Mouse (Mus musculus) embryonic facial prominence, embryonic 12.5 days (tissue): ENCODE measurements at regions not wholly inside any gene's neighbourhood (a gene's known extent, or its start where the extent isn't known, plus 50 kb on each side); places are given as distances from the start of the nearest gene placed in this dataset.

ENCODE experiments used
- ATAC-seq: fragments of 200-750 bp; cut with Nextera tagmentation; 2 replicates; pipeline ENCODE4 v1.8.0; 2017; ENCODE audit not compliant: insufficient number of reproducible peaks, insufficient read depth, low FRiP score, low TSS enrichment
- H3K27ac ChIP-seq: fragments of 300-500 bp; sonication (generic); 2 replicates; pipeline ENCODE4 v1.5.1; 2016; ENCODE audit warnings: mild to moderate bottlenecking
- H3K27me3 ChIP-seq: fragments of 300-500 bp; sonication (generic); 2 replicates; pipeline ENCODE4 v1.6.1; 2016; ENCODE audit warnings: mild to moderate bottlenecking, moderate library complexity
- H3K36me3 ChIP-seq: fragments of 300-500 bp; sonication (generic); 2 replicates; pipeline ENCODE4 v1.6.1; 2016; ENCODE audit warnings: mild to moderate bottlenecking
- H3K4me1 ChIP-seq: fragments of 300-500 bp; sonication (generic); 2 replicates; pipeline ENCODE4 v1.6.1; 2016
- H3K4me2 ChIP-seq: fragments of 300-500 bp; sonication (generic); replicated peaks from 2 replicates; pipeline ENCODE4 v1.6.1; 2016; ENCODE audit warnings: mild to moderate bottlenecking, moderate library complexity
- H3K4me3 ChIP-seq: fragments of 300-500 bp; sonication (generic); 2 replicates; pipeline ENCODE4 v1.5.1; 2016; ENCODE audit warnings: mild to moderate bottlenecking
- H3K9ac ChIP-seq: fragments of 300-500 bp; sonication (generic); 2 replicates; pipeline ENCODE4 v1.6.1; 2016; ENCODE audit warnings: mild to moderate bottlenecking, moderate library complexity
- H3K9me3 ChIP-seq: fragments of 300-500 bp; sonication (generic); 2 replicates; pipeline ENCODE4 v1.6.1; 2016; ENCODE audit warnings: mild to moderate bottlenecking, moderate library complexity
- WGBS: fragments of 180-500 bp; shearing (Covaris S2); methylation state at CpG from one replicate; pipeline ENCODE4 v1.1.7; 2016; 5-methylcytosine and 5-hydroxymethylcytosine counted together

DNA sequence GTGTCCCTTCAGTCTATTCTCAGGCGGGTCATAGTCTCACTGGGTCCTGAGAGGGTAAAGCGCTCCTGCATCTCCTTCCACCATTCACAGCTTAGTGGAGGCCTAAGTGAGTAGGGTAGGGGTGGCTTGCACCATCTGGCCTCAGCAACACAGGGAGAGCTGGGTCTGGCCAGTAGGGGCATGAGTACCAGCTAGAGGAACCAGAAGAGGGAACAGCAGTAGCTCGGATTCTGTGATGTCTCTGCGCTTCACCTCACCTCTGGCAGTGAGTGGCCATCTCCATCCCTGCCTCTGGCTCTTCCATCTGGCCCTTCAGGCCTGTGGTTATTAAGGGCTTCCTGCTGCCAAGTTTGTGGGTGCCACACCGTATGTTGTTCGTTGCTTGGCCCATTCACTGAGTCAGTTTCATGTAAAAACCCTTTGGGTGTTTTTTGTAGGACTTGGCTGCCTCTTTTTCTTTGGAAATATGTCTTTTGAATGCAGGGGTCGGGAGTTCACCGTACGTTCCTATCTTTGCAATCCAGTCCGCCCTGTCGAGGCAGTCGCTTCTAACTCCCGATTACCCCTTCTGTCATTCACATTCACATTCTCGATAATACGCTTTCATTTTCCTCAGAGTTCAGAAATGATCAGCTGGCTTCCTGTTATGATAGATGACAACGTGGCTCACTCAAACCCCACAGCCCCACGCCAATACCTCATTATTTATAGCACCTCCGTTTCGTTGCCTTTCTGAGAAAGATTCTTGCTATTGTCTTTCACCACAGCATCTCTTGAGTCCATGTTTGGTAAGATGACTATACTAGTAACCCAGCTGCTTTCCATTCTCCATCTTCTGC is 99.4 kb upstream of the Mrps10 start:
- Histone ChIP-seq H3K36me3 (peaks cover 9% of the 10 kb centered on the region; the same call in 1 of the 2 replicates), H3K9ac (no peak overlapping the region), H3K4me3 (no peak overlapping the region), H3K27ac (no peak overlapping the region), H3K9me3 (0 out of 2 replicates have a peak, but pooled peaks cover 4% of the 10 kb centered on the region), H3K4me2 (no peak overlapping the region), H3K27me3 (no peaks in the 10 kb centered on the region), H3K4me1 (no peaks in the 10 kb centered on the region)
- 87% methylated on average over 19 of the region's 19 CpGs for WGBS
- ATAC-seq = no peak

- no peak overlapping the region for H3K9ac ChIP-seq
- no peak overlapping the region for H3K4me2 ChIP-seq
- H3K4me3 ChIP-seq = no peak overlapping the region
- H3K27me3 ChIP-seq = no peaks in the 10 kb centered on the region
- 0 out of 2 replicates have a peak, but pooled peaks cover 4% of the 10 kb centered on the region for H3K9me3 ChIP-seq
- no peak for ATAC-seq
- no peaks in the 10 kb centered on the region for H3K4me1 ChIP-seq
- 90% methylated on average over 4 of the region's 4 CpGs for WGBS
- peaks cover 11% of the 10 kb centered on the region; the same call in 1 of the 2 replicates for H3K36me3 ChIP-seq
- H3K27ac ChIP-seq = no peak overlapping the region
These were observed 100.8 kb upstream of the Mrps10 start for GRCm38 (mm10) chr17:47267843-47268242.

DNA sequence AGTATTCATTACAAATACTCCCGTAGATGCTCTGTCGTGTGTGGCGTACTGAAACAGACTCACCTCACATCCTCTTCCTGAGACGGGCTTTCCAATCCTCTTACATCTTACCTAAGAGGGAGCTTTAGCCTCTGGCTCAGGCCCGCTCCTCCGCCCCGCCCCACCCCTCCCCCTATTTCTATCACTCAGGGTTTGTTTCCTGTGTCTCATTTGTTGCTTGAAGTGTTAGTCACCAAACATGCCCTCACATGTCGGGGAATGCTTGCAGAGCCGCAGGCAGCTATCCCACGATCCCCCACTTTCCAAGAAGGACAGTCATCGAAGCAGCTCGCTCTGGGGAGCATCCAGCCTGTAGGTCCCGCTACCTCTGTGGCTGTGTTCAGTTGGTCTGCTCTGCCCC is 101.6 kb upstream of the Mrps10 start:
- no peak overlapping the region for H3K27ac ChIP-seq
- H3K36me3 ChIP-seq = peaks cover 17% of the 10 kb centered on the region
- WGBS = 86% methylated on average over 13 of the region's 13 CpGs
- no peaks in the 10 kb centered on the region for H3K4me1 ChIP-seq
- H3K4me2 ChIP-seq = no peak overlapping the region
- no peaks in the 10 kb centered on the region for H3K27me3 ChIP-seq
- no peak overlapping the region for H3K4me3 ChIP-seq
- no peak for ATAC-seq
- no peak overlapping the region for H3K9ac ChIP-seq
- H3K9me3 ChIP-seq = 0 out of 2 replicates have a peak, but pooled peaks cover 4% of the 10 kb centered on the region

GRCm38 (mm10) chr17:47266335-47266734 is 102.4 kb upstream of the Mrps10 start:
- Histone ChIP-seq H3K4me2 (no peak overlapping the region), H3K9me3 (0 out of 2 replicates have a peak, but pooled peaks cover 4% of the 10 kb centered on the region), H3K9ac (no peak overlapping the region), H3K27ac (no peak overlapping the region), H3K36me3 (peaks cover 17% of the 10 kb centered on the region), H3K4me1 (no peaks in the 10 kb centered on the region), H3K4me3 (no peak overlapping the region), H3K27me3 (no peaks in the 10 kb centered on the region)
- no peak for ATAC-seq
- 89% methylated on average over 7 of the region's 7 CpGs for WGBS

GRCm38 (mm10) chr17:47262986-47263385 is 105.7 kb upstream of the Mrps10 start:
- Histone ChIP-seq H3K4me3 (no peak overlapping the region), H3K4me2 (no peak overlapping the region), H3K27me3 (no peaks in the 10 kb centered on the region), H3K36me3 (peaks cover 21% of the 10 kb centered on the region), H3K4me1 (no peaks in the 10 kb centered on the region), H3K27ac (no peak overlapping the region), H3K9me3 (0 out of 2 replicates have a peak, but pooled peaks cover 2% of the 10 kb centered on the region), H3K9ac (no peak overlapping the region)
- WGBS = 91% methylated on average over 9 of the region's 9 CpGs
- ATAC-seq = no peak

- H3K4me3 ChIP-seq = no peak overlapping the region
- peaks cover 19% of the 10 kb centered on the region for H3K36me3 ChIP-seq
- 98% methylated on average over 5 of the region's 5 CpGs for WGBS
- no peak for ATAC-seq
- no peaks in the 10 kb centered on the region for H3K4me1 ChIP-seq
- no peak overlapping the region for H3K9ac ChIP-seq
- H3K27ac ChIP-seq = no peak overlapping the region
- no peak overlapping the region for H3K4me2 ChIP-seq
- no peaks in the 10 kb centered on the region for H3K27me3 ChIP-seq
- H3K9me3 ChIP-seq = no peaks in the 10 kb centered on the region
These were observed 106.5 kb upstream of the Mrps10 start for GRCm38 (mm10) chr17:47262141-47262540.

DNA sequence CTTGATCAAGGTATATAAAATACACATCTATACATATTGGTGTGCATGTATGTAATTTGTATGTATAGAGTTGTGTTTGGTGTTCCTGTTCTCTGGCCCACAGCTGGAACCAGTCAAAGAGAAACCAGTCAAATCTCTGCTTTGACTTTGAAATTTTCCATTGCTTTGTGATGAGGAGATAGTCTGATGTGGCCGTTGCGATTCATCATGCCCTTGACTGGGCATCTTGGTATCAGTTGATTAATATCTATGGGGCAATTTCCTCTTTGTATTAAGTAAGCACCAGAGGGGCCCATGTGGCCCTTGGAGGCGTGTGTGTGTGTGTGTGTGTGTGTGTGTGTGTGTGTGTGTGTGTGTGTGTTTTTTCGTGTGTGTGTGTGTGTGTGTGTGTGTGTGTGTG is 107.7 kb upstream of the Mrps10 start:
- peaks cover 19% of the 10 kb centered on the region for H3K36me3 ChIP-seq
- no peak overlapping the region for H3K4me3 ChIP-seq
- 85% methylated on average over 3 of the region's 4 CpGs for WGBS
- H3K9ac ChIP-seq = no peak overlapping the region
- ATAC-seq = no peak
- no peaks in the 10 kb centered on the region for H3K27me3 ChIP-seq
- H3K4me2 ChIP-seq = no peak overlapping the region
- no peaks in the 10 kb centered on the region for H3K9me3 ChIP-seq
- no peak overlapping the region for H3K27ac ChIP-seq
- H3K4me1 ChIP-seq = no peaks in the 10 kb centered on the region

DNA sequence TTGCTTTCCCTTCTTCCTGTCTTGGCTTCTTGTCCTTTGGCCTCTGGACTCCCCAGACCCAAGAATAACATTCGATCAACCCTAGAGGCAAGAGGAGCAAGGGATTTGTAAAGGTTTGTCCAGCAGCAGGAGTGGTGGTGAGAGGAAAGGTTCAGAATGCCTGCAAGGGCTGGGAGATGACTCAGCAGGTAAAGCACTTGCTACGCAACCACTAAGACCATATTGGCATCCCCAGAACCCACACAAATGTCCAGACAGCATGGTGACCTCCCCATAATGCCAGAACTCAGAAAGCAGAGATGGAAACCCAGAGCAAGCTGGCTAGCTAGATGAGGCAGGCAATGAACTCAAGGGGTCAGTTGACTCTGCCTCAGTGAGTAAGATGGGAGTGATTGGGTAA is 110.4 kb upstream of the Mrps10 start:
- Histone ChIP-seq H3K36me3 (peaks cover 19% of the 10 kb centered on the region), H3K27me3 (no peaks in the 10 kb centered on the region), H3K9ac (no peak overlapping the region), H3K4me1 (no peaks in the 10 kb centered on the region), H3K4me3 (no peak overlapping the region), H3K27ac (no peak overlapping the region), H3K4me2 (no peak overlapping the region), H3K9me3 (no peaks in the 10 kb centered on the region)
- ATAC-seq = no peak
- 81% methylated on average over 2 of the region's 2 CpGs for WGBS

- Histone ChIP-seq H3K9me3 (no peaks in the 10 kb centered on the region), H3K4me1 (no peaks in the 10 kb centered on the region)
- ATAC-seq = no peak
These were observed 113.5 kb upstream of the Mrps10 start for GRCm38 (mm10) chr17:47255209-47255608.

GRCm38 (mm10) chr17:47254026-47254425 is 114.7 kb upstream of the Mrps10 start:
- no peak for ATAC-seq
- WGBS = 94% methylated on average over 11 of the region's 11 CpGs
- peaks cover 23% of the 10 kb centered on the region for H3K36me3 ChIP-seq
- H3K4me1 ChIP-seq = 0 out of 2 replicates have a peak, but pooled peaks cover 5% of the 10 kb centered on the region
- H3K27me3 ChIP-seq = no peaks in the 10 kb centered on the region
- H3K9me3 ChIP-seq = no peaks in the 10 kb centered on the region
- H3K4me2 ChIP-seq = no peak overlapping the region
- no peak overlapping the region for H3K4me3 ChIP-seq
- no peak overlapping the region for H3K27ac ChIP-seq
- no peak overlapping the region for H3K9ac ChIP-seq

More at GRCm38 (mm10) chr17:47255209-47255608, 113.5 kb upstream of the Mrps10 start:
- Histone ChIP-seq H3K4me2 (no peak overlapping the region), H3K36me3 (peaks cover 24% of the 10 kb centered on the region), H3K27ac (no peak overlapping the region), H3K9ac (no peak overlapping the region), H3K27me3 (no peaks in the 10 kb centered on the region), H3K4me3 (no peak overlapping the region)
- 81% methylated on average over 8 of the region's 8 CpGs for WGBS

DNA sequence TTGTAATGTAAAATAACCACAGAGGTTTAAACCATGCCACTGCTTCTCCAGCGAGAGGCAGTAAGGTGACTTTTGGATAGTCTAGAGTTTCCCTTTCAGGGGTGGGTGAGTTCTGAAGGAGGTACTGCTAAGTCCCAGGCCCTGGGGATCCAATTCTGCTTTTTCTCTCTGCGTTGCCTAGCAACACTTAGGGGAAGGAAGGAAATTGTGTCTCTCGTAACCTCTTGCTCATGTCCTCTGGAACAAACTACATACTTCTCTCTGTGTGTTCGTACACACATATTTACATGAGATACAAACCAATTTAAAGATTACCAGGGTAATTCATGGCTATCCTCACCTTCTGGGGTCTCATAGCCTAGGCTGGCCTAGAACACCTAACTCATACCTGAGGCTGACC is 118.7 kb upstream of the Mrps10 start:
- Histone ChIP-seq H3K27ac (no peak overlapping the region), H3K4me1 (0 out of 2 replicates have a peak, but pooled peaks cover 5% of the 10 kb centered on the region), H3K4me3 (no peak overlapping the region), H3K27me3 (no peaks in the 10 kb centered on the region), H3K9me3 (no peaks in the 10 kb centered on the region), H3K36me3 (peaks cover 13% of the 10 kb centered on the region), H3K9ac (no peak overlapping the region), H3K4me2 (no peak overlapping the region)
- ATAC-seq = no peak
- 69% methylated on average over 4 of the region's 4 CpGs for WGBS

DNA sequence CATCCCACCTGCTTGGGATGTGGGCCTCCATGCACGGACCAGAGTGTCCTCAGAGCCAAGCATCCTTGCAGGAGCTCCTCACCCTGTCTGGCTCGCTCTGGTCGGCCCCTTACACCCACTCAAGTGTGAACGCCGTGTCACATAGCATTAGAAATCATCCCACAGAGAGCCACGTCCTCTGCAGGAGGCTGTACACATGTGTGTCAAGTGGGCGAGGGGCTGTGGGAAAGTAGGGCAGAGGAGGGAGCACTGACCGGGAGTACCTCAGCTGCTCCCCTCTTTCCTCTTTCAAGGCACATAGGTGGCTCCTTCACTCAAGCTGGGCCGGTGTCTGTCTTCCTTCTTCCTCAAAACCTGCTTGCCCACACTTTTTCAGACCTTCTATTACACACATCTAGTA is 119.5 kb upstream of the Mrps10 start:
- Histone ChIP-seq H3K4me3 (no peak overlapping the region), H3K27me3 (no peaks in the 10 kb centered on the region), H3K36me3 (peaks cover 13% of the 10 kb centered on the region), H3K4me2 (no peak overlapping the region), H3K9me3 (no peaks in the 10 kb centered on the region), H3K9ac (no peak overlapping the region), H3K4me1 (0 out of 2 replicates have a peak, but pooled peaks cover 5% of the 10 kb centered on the region), H3K27ac (no peak overlapping the region)
- 88% methylated on average over 9 of the region's 9 CpGs for WGBS
- no peak for ATAC-seq
